Mouse (Mus musculus): ENCODE results near the gene Lrrtm4. TPM values are rescaled to one million over a fixed set of nuclear protein-coding genes. Genes with fewer than 3 reads are reported as not detected.

The Lrrtm4 gene
- polyA plus RNA-seq, 1 experiment from 2014 or later: 3.7 TPM

DNA sequence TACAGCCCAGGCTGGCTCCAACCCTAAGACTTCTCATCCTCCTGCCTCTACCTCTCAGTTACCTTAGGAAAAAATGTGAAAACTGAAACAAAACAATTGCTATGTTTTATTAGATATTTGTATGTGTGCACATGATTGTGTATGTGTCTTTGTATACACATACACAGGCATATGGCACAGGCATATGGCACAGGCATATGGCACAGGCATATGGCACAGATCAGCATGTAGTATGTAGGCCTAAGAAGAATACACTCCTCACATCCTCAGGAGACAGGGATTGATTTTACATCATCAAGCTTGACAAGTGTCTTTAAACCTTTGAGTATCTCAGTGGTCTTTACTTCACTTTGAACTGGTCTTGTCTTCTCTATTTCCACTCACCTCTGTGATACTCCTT, 531.2 kb downstream of the Lrrtm4 start:
- H3K4me1 ChIP-seq: no peaks in the 10 kb centered on the region
- no peak overlapping the region for H3K4me2 ChIP-seq (replicated peaks)
- no peaks in the 10 kb centered on the region for H3K36me3 ChIP-seq
- no peaks in the 10 kb centered on the region for H3K9me3 ChIP-seq (replicated peaks)
- no peak overlapping the region for H3K27ac ChIP-seq (replicated peaks)
- no peak for ATAC-seq (ENCODE audit: insufficient number of reproducible peaks, low FRiP score, low TSS enrichment, low read depth)
- H3K4me3 ChIP-seq (replicated peaks): no peak overlapping the region
- H3K9ac ChIP-seq: no peak overlapping the region
- H3K27me3 ChIP-seq: no peaks in the 10 kb centered on the region

DNA sequence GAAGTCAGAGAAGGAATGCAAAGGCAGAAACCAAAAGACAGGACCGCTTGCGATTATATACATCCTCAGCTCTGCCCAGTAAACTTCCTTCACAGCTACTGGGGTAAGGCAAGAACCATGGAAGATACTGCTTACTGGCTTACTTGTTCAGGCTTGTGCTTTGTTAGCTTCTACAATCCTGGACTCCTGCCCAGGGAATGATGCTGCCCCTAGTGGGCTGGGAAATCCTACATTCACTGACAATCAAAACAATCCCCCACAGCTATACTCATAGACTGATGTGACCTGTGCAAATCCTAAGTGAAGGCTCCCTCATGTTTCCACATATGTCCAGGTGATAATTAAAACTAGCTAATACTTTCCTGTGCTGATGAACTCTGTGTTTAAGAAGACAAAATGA, 534.7 kb downstream of the Lrrtm4 start:
- no peak overlapping the region for H3K4me3 ChIP-seq (replicated peaks)
- no peak overlapping the region for H3K27ac ChIP-seq (replicated peaks)
- H3K4me2 ChIP-seq (replicated peaks): no peak overlapping the region
- H3K4me1 ChIP-seq: no peaks in the 10 kb centered on the region
- no peaks in the 10 kb centered on the region for H3K9me3 ChIP-seq (replicated peaks)
- H3K9ac ChIP-seq: no peak overlapping the region
- 90% methylated on average over 2 of the region's 2 CpGs for WGBS
- no peaks in the 10 kb centered on the region for H3K36me3 ChIP-seq
- H3K27me3 ChIP-seq: no peaks in the 10 kb centered on the region
- no peak for ATAC-seq (ENCODE audit: insufficient number of reproducible peaks, low FRiP score, low TSS enrichment, low read depth)

DNA sequence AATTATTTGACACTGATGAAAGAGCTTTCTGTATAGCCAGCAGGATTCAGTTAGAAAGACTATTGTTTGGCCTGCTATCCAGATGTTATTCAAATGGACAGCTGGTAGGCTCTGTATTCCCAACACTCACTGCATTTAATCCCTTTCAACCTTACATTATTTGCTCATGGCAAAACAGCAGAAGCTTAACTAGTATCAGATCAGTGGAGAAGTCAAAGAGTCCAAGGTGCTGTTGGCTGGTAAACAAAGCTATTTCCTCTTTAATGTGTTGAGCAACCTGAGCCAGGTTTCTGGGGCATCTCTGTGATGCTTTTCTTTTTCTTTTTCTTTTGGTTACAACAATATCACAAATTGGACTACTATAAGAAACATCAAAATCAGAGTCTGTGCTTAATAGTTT, 536.3 kb downstream of the Lrrtm4 start:
- H3K4me1 ChIP-seq: no peaks in the 10 kb centered on the region
- H3K4me3 ChIP-seq (replicated peaks): no peak overlapping the region
- no peaks in the 10 kb centered on the region for H3K27me3 ChIP-seq
- no peaks in the 10 kb centered on the region for H3K9me3 ChIP-seq (replicated peaks)
- no peak overlapping the region for H3K9ac ChIP-seq
- no peak overlapping the region for H3K27ac ChIP-seq (replicated peaks)
- no peak overlapping the region for H3K4me2 ChIP-seq (replicated peaks)
- H3K36me3 ChIP-seq: no peaks in the 10 kb centered on the region
- ATAC-seq (ENCODE audit: insufficient number of reproducible peaks, low FRiP score, low TSS enrichment, low read depth): no peak

DNA sequence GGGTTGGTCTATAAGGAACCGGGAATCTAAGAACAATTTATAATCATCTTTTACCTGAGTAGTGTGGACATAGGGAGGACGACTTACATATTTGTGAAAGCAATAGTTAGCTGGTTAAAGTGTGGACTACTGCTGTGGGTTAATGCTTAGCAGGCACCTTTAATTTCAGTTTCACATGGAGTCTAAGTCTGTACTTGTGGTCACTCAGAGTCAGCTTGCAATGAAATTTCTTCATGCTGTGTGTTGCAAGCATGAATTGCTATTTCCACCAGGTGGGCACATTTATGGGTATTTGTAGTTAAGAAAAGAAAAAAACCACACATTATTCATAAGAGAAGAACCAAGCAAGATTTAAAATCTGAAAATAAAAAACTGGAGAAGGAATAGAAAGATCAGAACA, 558.5 kb downstream of the Lrrtm4 start:
- Histone ChIP-seq H3K27ac (replicated peaks) (no peak overlapping the region), H3K4me3 (replicated peaks) (no peak overlapping the region), H3K9me3 (replicated peaks) (no peaks in the 10 kb centered on the region), H3K36me3 (no peaks in the 10 kb centered on the region), H3K4me2 (replicated peaks) (no peak overlapping the region), H3K27me3 (no peaks in the 10 kb centered on the region), H3K9ac (no peak overlapping the region), H3K4me1 (no peaks in the 10 kb centered on the region)
- no peak for ATAC-seq (ENCODE audit: insufficient number of reproducible peaks, low FRiP score, low TSS enrichment, low read depth)
- 83% methylated on average over 2 of the region's 2 CpGs for WGBS

DNA sequence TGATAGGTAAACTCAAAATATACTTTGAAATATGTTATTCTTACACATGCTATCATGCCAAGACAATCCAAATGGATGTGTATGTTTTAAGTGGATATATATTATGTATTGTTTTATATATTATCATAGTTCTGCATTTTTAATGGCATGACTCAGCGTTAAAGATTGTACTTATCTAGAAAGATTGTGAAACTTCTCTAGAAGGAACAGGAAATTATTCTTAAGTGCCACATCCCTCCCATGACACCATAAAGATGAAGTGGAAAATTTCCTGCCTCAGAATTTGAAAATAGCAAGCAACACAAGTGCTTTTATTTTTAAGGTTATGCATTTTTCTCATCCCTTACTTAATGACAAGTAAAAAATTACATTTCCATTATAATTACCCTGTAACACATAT, 563.5 kb downstream of the Lrrtm4 start:
- H3K4me1 ChIP-seq: no peaks in the 10 kb centered on the region
- no peaks in the 10 kb centered on the region for H3K9me3 ChIP-seq (replicated peaks)
- H3K4me2 ChIP-seq (replicated peaks): no peak overlapping the region
- no peak overlapping the region for H3K4me3 ChIP-seq (replicated peaks)
- H3K36me3 ChIP-seq: no peaks in the 10 kb centered on the region
- no peak for ATAC-seq (ENCODE audit: insufficient number of reproducible peaks, low FRiP score, low TSS enrichment, low read depth)
- H3K27ac ChIP-seq (replicated peaks): no peak overlapping the region
- 85% methylated on average over 1 of the region's 1 CpGs for WGBS
- no peaks in the 10 kb centered on the region for H3K27me3 ChIP-seq
- H3K9ac ChIP-seq: no peak overlapping the region

DNA sequence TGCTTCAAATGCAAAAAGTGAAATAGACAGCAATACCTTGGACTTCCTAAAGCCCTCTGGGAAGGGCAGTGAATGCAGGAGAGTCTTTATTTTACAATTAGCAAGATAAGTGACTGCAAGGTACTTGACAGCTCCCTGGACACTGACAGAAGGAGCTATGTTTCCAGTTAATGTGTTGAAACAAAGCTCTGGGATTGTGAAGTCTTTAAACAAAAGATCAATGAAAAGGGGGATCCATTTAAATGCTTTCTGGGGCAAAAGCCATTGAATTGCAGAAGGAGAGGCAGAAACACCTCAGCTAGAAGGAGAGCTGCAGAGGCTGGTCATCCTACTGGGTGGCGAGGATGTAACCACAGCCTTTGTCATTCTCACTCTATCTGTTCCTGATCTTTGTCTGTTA, 571.1 kb downstream of the Lrrtm4 start:
- no peaks in the 10 kb centered on the region for H3K9me3 ChIP-seq (replicated peaks)
- no peak overlapping the region for H3K4me3 ChIP-seq (replicated peaks)
- H3K9ac ChIP-seq: no peak overlapping the region
- WGBS: 62% methylated on average over 1 of the region's 1 CpGs
- no peaks in the 10 kb centered on the region for H3K27me3 ChIP-seq
- no peak overlapping the region for H3K27ac ChIP-seq (replicated peaks)
- no peaks in the 10 kb centered on the region for H3K4me1 ChIP-seq
- H3K4me2 ChIP-seq (replicated peaks): no peak overlapping the region
- H3K36me3 ChIP-seq: no peaks in the 10 kb centered on the region
- ATAC-seq (ENCODE audit: insufficient number of reproducible peaks, low FRiP score, low TSS enrichment, low read depth): no peak

DNA sequence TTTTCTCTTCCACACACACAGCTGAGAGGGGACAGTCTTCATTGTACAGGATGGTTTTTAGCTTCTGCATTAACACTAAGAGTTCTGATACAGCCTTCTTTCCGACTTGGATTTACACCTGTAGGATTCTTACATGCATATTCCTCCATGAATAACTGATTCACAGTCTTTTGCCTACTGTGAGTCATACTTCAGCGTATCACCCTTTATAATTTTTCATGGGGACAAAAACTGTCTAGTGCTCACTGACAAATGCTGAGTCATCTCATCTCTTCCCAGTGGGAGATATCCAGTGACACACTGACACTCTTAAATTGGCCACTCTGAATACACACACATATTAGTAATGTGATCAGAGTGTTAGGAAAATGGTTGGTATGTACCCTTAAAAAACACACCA, 600.8 kb downstream of the Lrrtm4 start:
- no peak overlapping the region for H3K27ac ChIP-seq (replicated peaks)
- no peak for ATAC-seq (ENCODE audit: insufficient number of reproducible peaks, low FRiP score, low TSS enrichment, low read depth)
- H3K4me3 ChIP-seq (replicated peaks): no peak overlapping the region
- H3K4me2 ChIP-seq (replicated peaks): no peak overlapping the region
- WGBS: 77% methylated on average over 2 of the region's 2 CpGs
- H3K36me3 ChIP-seq: no peaks in the 10 kb centered on the region
- no peaks in the 10 kb centered on the region for H3K9me3 ChIP-seq (replicated peaks)
- H3K27me3 ChIP-seq: no peaks in the 10 kb centered on the region
- H3K9ac ChIP-seq: no peak overlapping the region
- H3K4me1 ChIP-seq: no peaks in the 10 kb centered on the region

DNA sequence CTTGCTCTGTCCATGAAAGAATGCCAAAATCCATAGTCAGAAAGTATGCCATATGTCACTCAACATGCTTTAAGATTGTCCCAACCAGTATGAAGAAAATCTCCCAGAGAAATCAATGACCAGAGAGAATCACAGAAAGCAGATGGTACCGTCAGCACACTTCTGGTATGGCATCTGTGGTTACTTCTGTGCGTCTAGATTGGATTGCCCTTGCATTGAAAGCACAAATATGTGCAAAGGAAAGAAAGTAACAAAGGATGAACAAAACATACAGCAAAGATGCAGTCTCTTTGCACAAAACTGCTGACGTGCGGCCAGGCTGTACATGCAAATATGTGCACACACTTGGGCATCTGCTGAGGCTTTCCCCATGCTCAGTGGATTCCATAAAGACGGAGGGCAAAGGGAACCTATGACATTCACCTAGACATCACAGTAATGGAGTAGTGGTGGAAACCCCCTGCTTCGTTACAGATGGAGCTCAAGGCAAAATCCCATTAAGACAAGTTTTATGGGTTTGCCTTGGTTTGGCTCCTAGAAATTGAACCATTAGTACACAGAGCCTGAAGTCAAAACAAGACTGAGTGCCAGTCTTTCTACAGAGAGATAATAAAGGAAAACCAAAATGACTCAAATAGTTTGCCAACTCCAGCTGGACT, 604.1 kb downstream of the Lrrtm4 start:
- Histone ChIP-seq H3K9me3 (replicated peaks) (no peaks in the 10 kb centered on the region), H3K4me2 (replicated peaks) (no peak overlapping the region), H3K27ac (replicated peaks) (no peak overlapping the region), H3K9ac (no peak overlapping the region), H3K4me3 (replicated peaks) (no peak overlapping the region), H3K4me1 (no peaks in the 10 kb centered on the region), H3K27me3 (no peaks in the 10 kb centered on the region), H3K36me3 (no peaks in the 10 kb centered on the region)
- WGBS: 85% methylated on average over 6 of the region's 6 CpGs
- no peak for ATAC-seq (ENCODE audit: insufficient number of reproducible peaks, low FRiP score, low TSS enrichment, low read depth)

DNA sequence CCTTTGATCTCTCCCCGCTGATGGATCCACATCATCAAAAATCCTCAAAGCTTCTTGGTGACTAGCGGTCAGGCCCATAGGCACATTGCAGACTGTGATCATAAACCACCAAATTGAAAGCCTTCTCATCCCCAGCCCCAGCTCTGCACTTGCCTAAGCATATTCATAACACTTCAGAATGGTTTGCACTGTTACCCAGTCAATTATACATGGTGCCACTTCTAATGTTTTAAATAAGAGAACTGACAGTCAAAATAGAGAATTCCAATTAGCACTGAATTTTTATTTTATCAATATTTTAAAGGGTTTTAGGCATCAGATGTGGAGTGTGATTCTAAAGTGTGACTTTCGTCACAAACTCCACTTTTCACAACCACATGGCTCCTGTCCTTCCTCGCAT, 606.8 kb downstream of the Lrrtm4 start:
- WGBS: 86% methylated on average over 4 of the region's 4 CpGs
- Histone ChIP-seq H3K27ac (replicated peaks) (no peak overlapping the region), H3K27me3 (no peaks in the 10 kb centered on the region), H3K9me3 (replicated peaks) (no peaks in the 10 kb centered on the region), H3K4me2 (replicated peaks) (no peak overlapping the region), H3K4me1 (no peaks in the 10 kb centered on the region), H3K9ac (no peak overlapping the region), H3K4me3 (replicated peaks) (no peak overlapping the region), H3K36me3 (no peaks in the 10 kb centered on the region)
- ATAC-seq (ENCODE audit: insufficient number of reproducible peaks, low FRiP score, low TSS enrichment, low read depth): no peak

DNA sequence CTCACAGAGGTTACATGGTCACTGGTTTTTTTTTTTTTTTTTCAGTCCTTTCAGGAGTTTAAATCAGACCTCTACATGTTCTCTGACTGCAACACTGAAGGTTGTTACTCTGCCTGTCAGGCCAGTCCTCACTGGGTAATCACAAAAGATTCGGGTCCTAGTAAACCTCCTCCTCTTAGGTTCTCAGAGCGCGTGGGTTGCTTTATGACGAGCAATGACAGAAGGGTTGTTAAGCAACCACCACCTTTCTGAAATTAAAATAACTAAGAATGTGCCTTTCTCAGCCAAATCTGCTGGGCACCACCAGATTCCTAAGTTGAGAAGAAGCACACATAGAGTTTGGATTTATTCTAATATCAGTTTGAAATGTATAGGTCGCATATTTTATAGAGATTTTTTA, 644.1 kb downstream of the Lrrtm4 start:
- no peaks in the 10 kb centered on the region for H3K36me3 ChIP-seq
- H3K27me3 ChIP-seq: no peaks in the 10 kb centered on the region
- WGBS: 83% methylated on average over 5 of the region's 5 CpGs
- no peak overlapping the region for H3K4me3 ChIP-seq (replicated peaks)
- no peak overlapping the region for H3K4me2 ChIP-seq (replicated peaks)
- no peaks in the 10 kb centered on the region for H3K4me1 ChIP-seq
- H3K9me3 ChIP-seq (replicated peaks): no peaks in the 10 kb centered on the region
- ATAC-seq (ENCODE audit: insufficient number of reproducible peaks, low FRiP score, low TSS enrichment, low read depth): no peak
- H3K27ac ChIP-seq (replicated peaks): no peak overlapping the region
- H3K9ac ChIP-seq: no peak overlapping the region

DNA sequence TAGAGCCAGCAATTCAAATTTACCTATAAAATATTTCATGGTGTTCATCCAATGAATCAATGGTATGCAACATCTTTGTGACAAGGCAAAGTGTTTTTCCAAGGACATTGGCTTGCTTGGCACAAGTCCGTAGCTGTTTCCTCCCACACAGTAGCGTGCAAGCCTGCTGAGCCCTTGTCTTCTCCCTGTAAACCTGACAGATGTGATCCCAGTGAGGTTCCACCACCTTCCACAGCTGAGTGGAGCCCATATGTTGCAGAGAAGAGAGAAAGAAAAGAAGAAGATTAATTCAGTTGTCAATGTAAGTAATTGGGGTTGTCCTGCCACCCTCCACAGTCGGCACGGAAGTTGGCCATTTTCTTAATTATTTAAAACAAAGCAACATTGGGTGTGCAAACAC, 645.4 kb downstream of the Lrrtm4 start:
- Histone ChIP-seq H3K36me3 (no peaks in the 10 kb centered on the region), H3K9ac (no peak overlapping the region), H3K27ac (replicated peaks) (no peak overlapping the region), H3K4me3 (replicated peaks) (no peak overlapping the region), H3K4me2 (replicated peaks) (no peak overlapping the region), H3K4me1 (no peaks in the 10 kb centered on the region), H3K9me3 (replicated peaks) (no peaks in the 10 kb centered on the region), H3K27me3 (no peaks in the 10 kb centered on the region)
- 87% methylated on average over 4 of the region's 4 CpGs for WGBS
- ATAC-seq (ENCODE audit: insufficient number of reproducible peaks, low FRiP score, low TSS enrichment, low read depth): no peak

DNA sequence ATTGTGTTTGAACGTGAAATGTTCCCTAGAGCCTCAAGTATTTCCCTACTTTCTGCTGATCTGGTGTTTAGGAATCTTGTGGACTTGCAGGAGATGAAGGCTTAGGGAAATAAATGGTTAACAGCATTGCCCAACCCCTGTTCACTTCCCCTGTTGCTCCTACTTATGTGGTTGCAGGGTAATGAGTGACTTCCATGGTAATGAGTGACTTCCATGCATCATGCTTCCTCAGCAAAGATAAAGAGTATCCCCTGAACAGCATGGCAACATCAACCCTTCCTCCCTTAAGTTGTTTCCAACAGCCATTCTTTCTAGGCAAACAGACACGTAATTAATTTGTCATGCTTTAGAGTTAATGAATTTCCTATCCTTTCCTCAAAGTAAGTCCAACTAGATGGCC, 685.5 kb downstream of the Lrrtm4 start:
- no peak for ATAC-seq (ENCODE audit: insufficient number of reproducible peaks, low FRiP score, low TSS enrichment, low read depth)
- no peak overlapping the region for H3K4me2 ChIP-seq (replicated peaks)
- no peaks in the 10 kb centered on the region for H3K36me3 ChIP-seq
- H3K9ac ChIP-seq: no peak overlapping the region
- H3K4me1 ChIP-seq: no peaks in the 10 kb centered on the region
- no peak overlapping the region for H3K4me3 ChIP-seq (replicated peaks)
- H3K27ac ChIP-seq (replicated peaks): no peak overlapping the region
- H3K27me3 ChIP-seq: no peaks in the 10 kb centered on the region
- H3K9me3 ChIP-seq (replicated peaks): no peaks in the 10 kb centered on the region
- 58% methylated on average over 2 of the region's 2 CpGs for WGBS

All from embryonic facial prominence, embryonic 15.5 days (tissue).